Mouse (Mus musculus) gastrocnemius, adult 18-20 months (tissue): ENCODE data around the gene Alkbh2. TPM values are rescaled to one million over a fixed set of nuclear protein-coding genes. Genes with fewer than 3 reads are reported as not detected.

Source experiments
- DNase-seq: peaks from one replicate; pipeline ENCODE4 v3.0.0; 2021; ENCODE audit warnings: low spot score
- total RNA-seq, 2 experiments: library from RNA; stranded (reverse); gene quantifications; 2 replicates each; pipeline ENCODE4 v1.2.3; 2021

Alkbh2 gene
- total RNA-seq, 2 experiments from 2014 or later = 0.53 to 1.0 TPM

DNA sequence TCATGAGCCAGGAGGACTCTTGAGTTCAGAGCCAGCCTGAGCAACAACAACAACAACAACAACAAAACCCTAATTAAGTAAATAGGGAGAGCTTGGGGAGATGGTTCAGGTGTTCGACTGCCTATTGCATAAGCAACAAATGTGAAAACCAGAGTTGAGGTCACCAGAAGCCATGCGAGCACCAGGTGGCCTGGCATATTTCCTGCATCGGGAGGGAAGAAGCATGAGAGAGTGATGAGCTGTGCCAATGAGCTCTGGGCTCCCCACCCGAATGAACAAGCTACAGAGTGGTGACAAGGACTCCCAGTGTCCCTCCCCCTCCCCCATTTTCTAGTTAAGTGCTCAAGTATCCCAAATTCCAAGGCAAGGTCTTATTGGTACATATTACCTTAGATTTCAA, 26.1 kb downstream of the Alkbh2 start:
- no peak for DNase-seq

DNA sequence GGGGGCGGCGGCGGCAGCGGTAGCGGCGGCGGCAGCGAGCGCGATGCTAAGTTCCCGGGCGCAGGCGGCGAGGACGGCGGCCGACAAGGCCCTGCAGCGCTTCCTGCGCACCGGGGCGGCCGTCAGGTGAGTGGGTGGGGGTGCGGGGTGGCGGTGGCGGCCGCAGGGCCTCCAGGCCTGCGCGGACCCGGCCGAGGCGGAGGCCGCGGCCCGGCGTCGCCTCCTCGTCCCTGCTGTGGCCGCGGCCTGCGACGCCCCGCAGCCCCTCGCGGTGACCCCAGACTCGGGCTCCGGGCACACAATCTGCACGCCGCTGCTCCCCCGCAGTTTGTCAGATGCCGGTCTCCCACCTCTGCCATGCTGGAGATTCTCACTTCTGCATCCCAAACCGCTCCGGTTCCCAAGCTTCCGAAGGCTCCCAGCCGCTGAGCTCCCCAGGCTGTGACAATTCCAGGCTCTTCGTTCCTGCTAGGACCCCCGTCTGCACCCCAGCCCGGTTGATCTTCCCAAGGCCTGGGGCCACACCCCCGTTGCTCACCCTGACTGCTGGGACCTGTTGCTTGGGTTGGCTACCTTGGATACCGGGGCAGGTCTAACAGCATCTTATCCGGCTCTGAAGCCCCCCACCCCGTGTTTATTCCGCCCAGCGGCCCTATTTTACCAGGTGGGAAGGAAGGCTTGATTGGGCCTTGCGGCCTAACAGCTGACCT, 27.5 kb downstream of the Alkbh2 start:
- no peak for DNase-seq

DNA sequence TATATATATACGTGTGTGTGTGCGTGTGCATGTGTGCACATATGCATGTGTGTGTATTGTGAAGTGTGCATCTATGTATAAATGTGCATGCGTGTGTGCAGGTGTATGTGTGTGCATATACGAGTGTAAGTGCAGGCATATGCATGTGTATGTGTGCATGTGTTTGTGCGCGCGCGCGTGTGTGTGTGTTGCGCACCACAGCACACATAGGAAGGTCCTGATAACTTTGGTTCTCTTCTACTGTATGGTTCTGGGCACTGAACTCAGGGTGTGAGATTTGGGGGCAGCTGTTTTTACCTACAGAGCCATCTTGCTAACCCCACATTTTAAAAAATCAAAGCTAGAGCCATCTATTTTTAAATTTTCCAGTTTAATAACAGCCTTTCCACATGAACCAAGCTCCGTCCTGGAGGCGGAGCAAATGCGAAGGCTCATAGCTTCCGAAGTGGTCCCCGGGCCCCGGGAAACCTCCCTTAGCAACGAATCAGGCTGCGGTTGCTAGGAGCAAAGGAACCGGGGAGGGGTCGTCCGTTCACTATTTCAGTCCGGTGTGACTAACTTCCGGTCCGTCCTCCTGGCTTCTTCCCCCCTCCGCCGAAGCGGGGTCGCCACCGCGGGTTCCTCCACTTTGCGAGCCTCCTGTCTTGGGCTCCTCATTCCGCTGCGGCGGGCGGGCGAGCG, 28.2 kb downstream of the Alkbh2 start:
- peak; percentile 92 for DNase-seq

DNA sequence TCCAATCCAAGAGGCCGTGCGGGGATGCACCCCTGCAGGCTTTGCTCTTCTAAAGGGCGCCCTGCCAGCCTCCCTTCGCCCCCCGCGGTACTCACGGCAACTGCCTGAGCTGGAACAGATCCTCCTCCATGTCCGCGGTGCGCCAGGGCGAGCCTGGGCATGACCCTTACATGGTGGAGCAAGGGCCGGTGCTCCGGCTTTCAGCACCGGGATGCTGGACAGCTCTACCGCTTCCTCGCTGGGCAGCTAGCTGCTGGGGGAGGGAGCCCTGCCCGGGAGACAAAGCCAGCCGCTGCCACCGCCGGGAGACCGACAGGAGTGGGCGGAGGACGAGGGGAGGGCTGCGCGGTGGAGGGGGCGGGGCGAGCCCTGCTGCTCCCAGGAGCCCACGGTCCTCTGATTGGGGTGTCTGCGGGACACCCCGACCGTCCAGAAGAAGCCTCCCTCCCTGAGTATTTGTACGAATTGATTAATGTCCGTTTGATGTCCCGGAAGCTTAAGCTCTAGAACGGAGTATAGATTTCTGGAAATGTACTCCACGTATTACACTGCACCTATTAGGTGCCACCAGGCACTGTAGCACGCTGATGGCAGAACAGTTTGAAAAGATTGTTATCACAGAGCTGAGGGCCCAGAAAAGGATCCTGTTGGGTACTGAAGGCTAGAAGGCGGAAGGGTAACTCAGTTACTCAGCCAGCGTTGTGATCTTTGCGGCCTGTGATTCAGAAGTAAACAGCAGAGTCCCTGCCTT, 36.8 kb downstream of the Alkbh2 start, which contains the start of gene Svop:
TSS of gene Svop (minus strand) at position 514 of the 751 bp plus-strand sequence.
- DNase-seq = peak; percentile 46

DNA sequence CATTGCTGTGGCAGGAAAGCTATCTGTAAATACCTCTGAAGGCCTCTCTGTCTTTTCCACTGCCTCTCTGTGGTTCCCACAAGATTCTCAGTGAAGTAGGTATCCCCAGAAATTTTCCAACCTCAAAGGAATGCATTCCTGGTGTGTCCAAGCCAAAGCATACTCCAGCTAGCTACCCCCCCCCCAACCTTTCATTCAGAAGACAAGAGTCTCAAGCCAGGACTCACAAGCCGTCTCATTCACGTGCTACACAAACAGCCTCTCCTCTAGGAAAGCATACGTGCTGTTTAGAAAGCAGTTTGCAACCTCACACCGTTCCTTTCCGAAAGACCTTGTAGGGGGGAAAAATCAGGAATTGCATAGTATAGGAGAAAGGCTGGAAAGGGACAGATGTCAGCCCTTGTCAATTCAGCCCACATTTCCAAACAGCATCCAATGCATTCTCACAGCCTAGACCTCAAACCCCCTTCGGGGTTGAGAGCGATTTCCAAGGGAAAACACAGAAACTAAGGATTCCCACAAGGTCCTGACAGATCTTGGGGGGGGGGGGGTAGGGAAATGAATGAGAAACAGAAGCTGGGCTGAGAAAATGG, 37.5 kb downstream of the Alkbh2 start:
- no peak for DNase-seq

DNA sequence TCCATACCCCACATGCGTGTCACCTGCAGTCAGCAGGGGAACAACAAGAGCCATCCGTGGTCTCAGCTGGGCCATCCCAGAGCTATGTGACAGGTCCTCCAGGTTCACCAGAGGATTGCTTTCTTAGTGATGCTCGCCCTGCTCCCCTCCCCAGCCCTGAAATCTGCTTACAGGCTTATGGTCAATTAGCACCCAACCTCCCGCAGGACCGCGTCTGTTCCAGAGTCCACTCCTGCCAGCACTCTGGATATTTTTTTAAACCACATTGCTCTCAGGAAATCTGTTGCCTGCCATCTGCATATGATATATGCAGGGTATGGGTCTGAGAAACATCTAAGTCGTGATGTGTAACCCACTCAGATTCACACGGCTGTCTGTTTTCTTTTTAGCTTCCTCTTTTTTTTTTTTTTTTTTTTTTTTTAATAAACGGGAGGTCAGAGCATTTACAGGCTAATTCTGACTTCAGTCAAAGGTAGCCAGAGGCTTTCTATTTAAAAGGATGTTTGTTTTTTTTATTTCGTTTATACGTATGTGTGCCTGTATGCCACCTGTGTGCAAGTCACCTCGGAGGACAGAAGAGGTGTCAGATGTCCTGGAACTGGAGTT, 40.0 kb downstream of the Alkbh2 start:
- no peak for DNase-seq

DNA sequence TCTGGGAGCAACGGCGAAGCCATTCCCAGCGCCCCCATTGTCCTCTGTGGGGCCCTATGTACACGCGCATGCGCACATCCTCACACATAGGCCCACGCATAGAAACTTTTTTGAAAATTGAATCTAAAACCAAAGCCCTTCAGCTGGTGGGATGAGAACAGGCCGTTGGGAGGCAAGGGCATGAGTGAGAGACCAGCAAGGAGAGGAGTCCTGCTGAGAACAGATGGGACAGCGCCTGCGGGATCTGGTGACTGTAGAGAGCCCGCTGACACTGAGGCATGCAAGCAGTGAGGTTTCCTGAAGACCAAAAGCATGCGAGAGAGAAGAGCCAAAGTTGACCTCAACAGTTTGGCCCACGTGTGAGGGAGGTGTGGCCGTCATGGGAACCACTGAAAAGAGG, 42.5 kb downstream of the Alkbh2 start:
- DNase-seq = no peak

DNA sequence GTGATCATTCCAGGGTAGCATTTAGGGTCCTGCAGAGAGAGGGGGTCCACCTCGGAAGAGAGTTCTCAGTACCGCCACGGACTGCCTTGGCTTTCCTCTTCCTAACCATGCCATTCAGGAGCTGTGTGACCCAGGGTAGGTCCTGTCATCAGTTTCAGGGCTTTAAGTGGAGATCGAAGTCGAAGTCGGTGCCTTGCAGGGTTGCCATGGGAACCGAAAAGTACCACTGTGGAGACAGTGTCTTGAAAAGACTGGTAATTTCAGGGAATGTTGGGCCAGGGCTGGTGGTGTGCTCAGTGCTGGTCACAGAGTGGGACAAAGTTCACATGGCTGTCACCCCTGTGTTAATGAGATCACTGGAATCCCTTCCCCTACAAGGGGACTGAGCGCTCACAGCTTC, 51.0 kb downstream of the Alkbh2 start:
- no peak for DNase-seq

Other genes with a start within 250 kb of the Alkbh2 start
- 10 to 100 TPM in 1 of 2 experiments, 1 to 10 TPM in 1; 8.9 to 12.7 TPM for gene Coro1c, start 219.5 kb downstream of the Alkbh2 start, total RNA-seq
- gene Ssh1, start 134.3 kb downstream of the Alkbh2 start, total RNA-seq = 1 to 10 TPM; 7.2 to 7.7 TPM
- gene Dao, start 124.5 kb downstream of the Alkbh2 start, total RNA-seq = not detected
- gene Usp30, start 62.8 kb downstream of the Alkbh2 start, total RNA-seq = 1 to 10 TPM; 7.2 to 8.2 TPM
- not detected for gene Svop, start 36.6 kb downstream of the Alkbh2 start, total RNA-seq
- gene Ung, start 2.2 kb upstream of the Alkbh2 start, total RNA-seq = 1 to 10 TPM; 6.0 to 9.2 TPM
- gene Acacb, start 18.3 kb upstream of the Alkbh2 start, total RNA-seq = 100 to 1,000 TPM; 154 to 158 TPM
- gene Foxn4, start 145.6 kb upstream of the Alkbh2 start, total RNA-seq = not detected
- under 1 TPM; 0.32 to 0.36 TPM for gene Myo1h, start 160.9 kb upstream of the Alkbh2 start, total RNA-seq